Mouse (Mus musculus): ENCODE measurements around the gene Espnl.

The Espnl gene

GRCm38 (mm10) chr1:91321760-91322438, at the start of gene Espnl:
Espnl (plus strand) TSS chr1:91322075.
- no peak for DNase-seq (ENCODE audit: low spot score)

- no peak for DNase-seq (ENCODE audit: low spot score)
Measured at GRCm38 (mm10) chr1:91272260-91272659, 49.6 kb upstream of the Espnl start.

DNA sequence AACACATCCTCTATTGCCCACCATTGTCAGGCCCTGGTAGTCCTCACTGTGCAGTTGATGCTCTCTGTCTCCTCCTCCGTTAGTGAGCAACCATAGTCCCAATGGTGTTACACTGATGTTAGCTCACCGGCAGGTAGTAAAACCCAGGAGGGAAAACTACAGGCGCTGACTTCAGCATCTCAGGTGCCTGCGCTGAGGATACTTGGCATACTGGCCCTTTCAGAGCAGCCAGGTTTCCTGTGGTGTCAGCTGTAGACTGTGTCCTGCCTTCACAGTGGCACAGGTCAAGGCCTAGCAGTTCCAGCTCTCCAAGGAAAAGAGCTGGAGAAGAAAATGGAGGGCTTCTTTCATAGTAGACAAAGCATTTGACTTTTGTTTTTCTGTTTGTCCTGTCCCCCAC, 45.3 kb upstream of the Espnl start:
- DNase-seq (ENCODE audit: low spot score) = no peak

DNA sequence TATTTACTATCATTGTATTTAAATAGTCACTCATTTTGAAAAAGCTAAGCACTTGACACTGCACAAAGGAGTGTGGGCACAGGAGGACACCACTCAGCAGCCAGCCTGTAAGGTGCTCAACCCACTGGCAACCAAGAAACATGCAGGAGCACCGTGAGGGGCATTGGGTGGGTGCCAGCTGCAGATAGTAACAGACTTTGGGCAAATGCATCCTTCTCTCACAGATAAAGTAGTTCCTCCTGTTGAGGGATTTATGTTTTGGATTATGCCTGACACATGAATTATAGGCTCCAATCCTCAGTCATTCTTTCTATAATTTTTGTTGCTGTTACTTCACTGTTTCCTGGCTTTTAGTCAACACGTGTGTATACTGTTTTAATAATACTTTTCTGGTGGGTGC, 44.4 kb upstream of the Espnl start:
- no peak for DNase-seq (ENCODE audit: low spot score)

DNA sequence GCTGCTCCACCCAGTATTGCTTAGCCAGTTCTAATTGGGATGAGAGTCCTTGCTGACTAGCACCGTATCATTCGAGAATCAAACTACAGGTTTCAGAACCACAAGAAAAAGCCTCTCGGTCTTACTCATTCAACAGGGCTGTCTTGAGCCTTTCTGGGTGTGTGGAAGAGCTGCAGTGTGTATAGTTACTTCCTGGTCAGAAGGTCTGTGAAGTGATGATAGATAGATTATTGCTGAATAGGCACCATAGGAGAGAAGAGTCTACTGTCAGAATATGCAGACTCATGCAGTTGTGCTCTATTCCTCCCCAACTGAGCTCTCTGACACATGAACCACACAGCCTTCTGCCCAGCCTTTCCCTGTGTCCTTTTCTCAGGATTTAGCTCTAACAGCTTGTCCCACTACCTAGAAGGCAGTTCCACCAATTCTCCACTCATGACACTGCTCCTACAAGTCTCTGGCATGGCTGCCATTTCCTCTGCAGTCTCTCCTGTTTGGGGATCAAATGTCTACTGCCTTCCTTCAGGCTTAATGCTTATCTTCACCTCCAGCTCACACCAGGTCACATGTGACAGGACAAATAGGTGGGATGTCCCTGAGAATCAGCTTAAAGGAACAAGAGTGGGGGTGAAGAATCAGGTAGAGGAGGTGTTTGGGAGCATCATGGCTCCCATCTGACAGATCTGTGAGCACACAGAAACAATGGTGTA, 43.3 kb upstream of the Espnl start:
- no peak for DNase-seq (ENCODE audit: low spot score)

DNA sequence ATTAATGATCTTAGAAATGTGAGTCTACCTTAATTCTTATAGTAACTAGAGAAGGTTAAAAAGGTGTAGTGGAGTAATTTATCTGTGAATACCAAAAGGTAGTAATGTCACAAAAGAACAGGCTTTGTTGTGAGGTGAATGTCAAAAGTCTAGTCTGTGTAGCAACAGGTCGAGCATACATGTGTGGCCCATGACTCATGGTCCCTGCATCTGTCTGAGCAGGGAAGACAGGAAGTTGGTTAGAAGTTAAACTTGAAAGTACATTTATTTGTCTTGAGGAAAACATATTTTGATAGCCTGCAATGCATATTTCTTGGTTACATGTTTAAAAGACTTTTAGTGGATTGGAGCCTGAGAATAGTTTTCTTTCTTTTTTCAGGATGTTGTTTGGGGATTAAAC, 42.7 kb upstream of the Espnl start:
- DNase-seq (ENCODE audit: low spot score) = no peak

DNA sequence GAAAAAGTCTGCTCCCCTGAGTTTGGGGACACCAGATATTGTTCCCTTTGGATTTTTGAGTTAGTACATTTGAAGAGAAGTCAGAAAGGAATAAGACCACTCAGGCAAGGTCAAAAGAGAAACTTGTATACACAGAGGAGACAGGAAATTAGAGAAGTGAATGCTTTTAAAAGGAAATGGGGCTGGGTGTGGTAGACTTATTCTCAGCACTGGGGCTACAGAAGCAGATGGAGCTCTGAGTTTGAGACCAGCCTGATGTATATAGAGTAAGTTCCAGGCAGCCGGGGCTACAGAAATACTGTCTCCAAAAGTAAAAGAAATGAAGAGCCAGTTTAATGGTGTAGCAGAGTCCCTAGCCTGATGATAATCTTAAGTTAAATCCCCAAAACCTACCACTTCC, 39.3 kb upstream of the Espnl start:
- no peak for DNase-seq (ENCODE audit: low spot score)

- DNase-seq (ENCODE audit: low spot score) = no peak
Measured at GRCm38 (mm10) chr1:91289375-91289774, 32.5 kb upstream of the Espnl start.

GRCm38 (mm10) chr1:91292101-91292825, 29.6 kb upstream of the Espnl start:
- no peak for DNase-seq (ENCODE audit: low spot score)

DNA sequence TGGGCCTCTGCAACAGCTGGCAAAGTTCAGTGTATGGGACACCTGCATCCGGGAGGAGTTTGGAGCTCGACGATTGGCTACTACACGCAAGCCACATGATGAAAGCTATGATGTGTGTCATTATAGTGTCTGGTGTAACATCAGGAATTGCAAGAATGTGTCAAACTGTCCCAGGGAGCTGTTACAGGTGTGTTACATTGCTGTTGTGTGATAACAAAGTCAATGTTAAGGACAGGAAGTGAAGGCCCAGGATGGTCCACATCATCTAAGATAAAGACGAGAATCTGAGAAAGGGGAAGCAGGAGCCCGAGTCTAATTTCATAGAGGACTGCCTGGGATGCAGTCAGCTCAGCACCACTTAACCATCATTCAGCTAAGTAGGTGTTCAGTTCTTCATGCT, 26.3 kb upstream of the Espnl start:
- DNase-seq (ENCODE audit: low spot score) = no peak

DNA sequence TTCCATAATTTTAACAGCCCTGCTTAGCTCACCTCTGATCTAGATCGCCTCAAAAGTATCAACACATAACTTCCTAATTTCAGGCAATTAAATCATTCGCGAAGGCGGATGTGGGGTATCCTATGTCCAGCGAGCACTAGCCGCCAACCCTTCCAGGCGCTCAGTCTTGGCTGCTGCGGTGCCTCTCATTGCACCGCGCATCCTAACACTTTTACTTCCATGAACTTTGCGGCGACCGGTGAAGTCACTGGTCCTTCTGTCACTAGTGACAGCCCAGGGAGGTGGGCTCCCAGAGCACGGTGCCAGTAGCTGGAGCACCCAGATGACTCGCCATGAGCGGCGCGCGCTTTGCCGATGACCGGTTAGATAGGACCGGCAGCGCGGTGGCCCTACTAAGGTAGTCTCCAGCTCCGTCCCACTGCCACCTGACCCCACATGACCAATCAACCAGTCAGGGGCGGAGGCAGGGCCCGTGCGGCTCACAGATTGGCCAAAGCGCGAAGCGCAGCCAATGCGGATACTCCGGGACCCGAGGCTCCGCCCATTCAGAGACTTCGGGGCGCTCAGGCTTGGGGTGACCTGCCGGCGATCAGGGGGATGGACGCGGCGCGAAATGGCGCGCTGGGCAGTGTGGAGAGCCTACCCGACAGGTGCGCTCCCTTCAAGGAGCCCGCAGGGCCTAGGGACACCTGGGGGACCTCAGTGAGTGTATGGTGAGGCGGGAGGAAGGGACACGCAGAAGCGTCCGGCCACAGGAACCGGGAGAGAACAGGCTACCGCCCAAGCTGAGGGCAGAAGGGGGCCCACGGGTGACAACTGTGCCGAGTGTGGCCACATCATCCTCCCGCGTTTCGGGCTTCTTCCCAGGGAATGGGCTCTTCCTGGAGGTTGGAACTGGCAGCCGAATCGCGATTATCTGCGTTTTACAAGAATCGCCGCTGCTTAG, 23.8 kb upstream of the Espnl start, which contains the start of gene Scly:
Gene Scly (plus strand): TSS at position 540 of the 946 bp plus-strand sequence.
- DNase-seq (ENCODE audit: low spot score) = peak; percentile 74

DNA sequence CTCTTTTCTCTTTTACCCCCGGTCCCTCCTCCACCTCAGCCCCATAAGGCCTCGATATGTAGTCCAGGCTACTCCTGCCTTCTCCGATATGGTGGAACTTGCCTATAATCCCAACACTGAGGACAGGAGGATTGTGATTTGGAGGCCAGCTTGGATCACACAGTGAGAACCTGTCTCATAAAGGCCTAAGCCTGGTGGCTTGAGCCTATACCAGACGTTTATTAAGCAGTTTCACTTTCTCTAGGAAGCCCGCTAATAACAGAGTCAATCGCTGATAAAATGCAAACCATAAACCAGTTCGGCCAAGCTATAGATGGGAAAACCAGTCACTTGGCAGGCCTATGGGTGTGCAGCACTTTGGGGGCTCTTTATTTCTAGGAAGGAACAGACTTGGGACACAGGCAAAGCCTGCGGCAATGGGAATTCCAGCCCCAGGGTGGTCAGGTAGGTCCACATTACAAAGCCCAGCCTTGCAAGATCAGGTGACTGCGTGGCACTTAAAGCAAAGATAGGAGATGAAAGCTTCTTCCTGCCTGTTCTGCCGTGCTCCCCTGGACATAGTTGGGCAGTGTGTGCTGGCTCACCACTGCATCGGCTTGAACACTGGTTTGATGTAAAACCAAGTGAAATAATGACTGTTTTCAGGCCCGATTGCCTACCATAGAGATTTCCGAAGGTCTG, 22.7 kb upstream of the Espnl start:
- no peak for DNase-seq (ENCODE audit: low spot score)

DNA sequence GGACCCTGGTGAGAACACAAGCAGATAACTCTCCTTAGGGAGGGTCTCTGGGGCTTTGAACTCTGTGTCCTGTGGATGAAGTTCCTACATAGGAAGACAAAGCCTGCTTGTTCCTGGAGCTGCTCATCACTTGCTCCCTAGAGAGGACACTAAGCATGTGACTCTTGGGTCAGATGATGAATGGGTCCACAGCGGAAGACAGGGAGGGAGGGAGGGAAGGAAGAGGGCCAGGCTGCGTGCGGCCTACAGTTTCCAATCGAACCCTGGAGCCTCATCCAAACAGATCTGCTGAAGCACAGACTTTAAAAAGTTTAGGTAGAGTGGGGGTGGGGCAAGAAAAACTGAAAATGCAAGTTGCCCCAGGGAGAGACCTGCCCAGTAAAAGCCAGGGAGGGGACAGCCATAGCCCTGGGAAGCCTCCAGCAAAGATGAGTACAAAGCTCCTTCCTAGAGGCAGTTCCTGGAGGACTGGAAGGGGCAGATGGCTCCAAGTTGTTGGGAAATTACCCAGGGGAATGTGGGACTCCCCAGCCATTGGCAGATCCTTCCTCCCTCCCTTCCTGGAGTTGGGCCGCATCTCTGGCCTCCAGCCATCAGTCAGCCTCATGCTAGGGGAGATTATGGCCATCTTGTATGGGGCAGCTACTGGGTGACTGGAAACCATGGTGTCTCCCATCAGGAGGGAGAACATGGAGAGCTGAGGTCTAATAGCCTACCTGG, 22.0 kb upstream of the Espnl start:
- DNase-seq (ENCODE audit: low spot score) = no peak

- no peak for DNase-seq (ENCODE audit: low spot score)
Measured at GRCm38 (mm10) chr1:91301206-91301920, 20.5 kb upstream of the Espnl start.

DNA sequence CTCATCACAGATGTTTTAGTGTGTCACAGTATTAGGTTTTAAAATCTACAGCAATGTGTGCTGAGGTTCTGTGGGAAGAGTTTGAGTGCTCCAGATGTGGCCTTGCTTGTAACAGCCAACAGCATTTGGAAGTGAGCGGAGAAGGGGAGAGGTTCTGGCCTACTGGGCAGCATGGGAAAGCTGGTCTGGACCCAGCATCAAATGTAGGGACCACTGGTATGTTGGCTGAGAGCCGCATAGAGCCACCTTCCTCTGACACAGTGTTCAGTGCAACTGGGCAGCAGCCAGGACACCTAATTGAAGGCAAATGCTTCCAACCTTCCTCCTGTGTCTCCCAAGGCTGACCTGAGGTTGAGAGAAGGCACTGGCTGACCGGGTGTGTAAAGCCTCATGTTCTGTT, 19.9 kb upstream of the Espnl start:
- no peak for DNase-seq (ENCODE audit: low spot score)

- no peak for DNase-seq (ENCODE audit: low spot score)
Measured at GRCm38 (mm10) chr1:91304621-91305020, 17.3 kb upstream of the Espnl start.

DNA sequence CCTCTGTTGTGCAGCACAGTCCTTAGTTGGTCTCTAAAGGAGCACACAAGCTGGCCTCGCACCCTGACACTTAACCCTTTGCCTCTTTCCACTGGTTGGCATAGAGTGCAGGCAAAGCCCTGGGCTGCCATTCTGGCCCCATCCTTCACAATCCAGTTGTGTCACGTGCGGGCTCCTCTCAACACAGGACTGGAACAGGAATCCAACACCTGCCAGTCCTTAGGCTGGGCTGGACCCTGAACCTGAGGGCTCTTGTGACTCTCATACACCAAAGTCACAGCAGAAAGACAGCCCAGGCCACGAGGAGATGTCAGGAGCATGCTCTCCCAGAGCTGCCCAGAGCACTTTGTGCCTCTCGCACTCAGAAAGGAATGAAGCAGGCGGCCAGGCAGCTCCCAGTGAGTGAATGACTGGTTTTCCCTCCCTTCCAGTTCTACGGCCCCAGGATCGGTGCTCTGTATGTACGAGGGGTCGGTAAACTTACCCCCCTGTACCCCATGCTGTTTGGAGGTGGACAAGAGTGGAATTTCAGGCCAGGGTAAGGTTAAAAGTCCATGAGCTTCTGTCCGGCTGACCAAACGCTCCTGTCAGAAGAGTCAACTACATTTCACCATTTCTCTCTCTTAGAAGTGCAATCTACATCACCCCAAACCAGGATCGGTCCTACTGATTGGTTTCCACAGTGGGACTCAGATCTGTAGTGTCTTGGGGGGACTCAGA, 12.3 kb upstream of the Espnl start:
- no peak for DNase-seq (ENCODE audit: low spot score)

DNA sequence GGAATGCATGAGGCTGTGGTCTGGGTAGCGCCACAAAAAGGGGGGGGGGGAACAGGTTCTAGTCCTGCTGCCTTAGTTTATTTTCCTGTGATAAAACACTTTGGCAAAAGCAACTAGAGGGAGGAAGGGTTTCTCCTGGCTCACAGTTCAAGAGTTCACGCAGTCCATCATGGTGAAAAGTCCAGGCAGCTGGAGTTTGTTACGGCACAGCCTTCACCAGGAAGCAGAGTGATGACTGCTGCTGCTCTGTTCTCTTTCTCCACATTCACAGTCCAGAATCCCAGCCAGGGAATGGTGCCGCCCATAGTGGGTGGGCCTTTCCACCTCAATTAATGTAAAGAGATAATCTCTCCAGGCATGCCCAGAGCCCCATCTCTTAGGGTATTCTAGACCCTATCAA, 9.6 kb upstream of the Espnl start:
- no peak for DNase-seq (ENCODE audit: low spot score)

GRCm38 (mm10) chr1:91313251-91313650, 8.6 kb upstream of the Espnl start:
- DNase-seq (ENCODE audit: low spot score) = no peak
